Mouse (Mus musculus) MEL-GATA-1-ER (cell line): ENCODE measurements around the gene Rps6kc1.
"Not testable (repeated sequence)": the region's sequence is repeated elsewhere in the genome, so short reads cannot be mapped to it uniquely, and the experiment has no call there.

Experiments used
- DNase-seq: peaks from one replicate; pipeline ENCODE4 v3.0.0-alpha.2; 2012; ENCODE audit warnings: low read depth; ENCODE audit errors: extremely low read depth

The Rps6kc1 gene

GRCm38 (mm10) chr1:190911415-190912123 is at the start of gene Rps6kc1:
Gene Rps6kc1 (minus strand): TSS chr1:190911770.
- peak; percentile 78 for DNase-seq

DNA sequence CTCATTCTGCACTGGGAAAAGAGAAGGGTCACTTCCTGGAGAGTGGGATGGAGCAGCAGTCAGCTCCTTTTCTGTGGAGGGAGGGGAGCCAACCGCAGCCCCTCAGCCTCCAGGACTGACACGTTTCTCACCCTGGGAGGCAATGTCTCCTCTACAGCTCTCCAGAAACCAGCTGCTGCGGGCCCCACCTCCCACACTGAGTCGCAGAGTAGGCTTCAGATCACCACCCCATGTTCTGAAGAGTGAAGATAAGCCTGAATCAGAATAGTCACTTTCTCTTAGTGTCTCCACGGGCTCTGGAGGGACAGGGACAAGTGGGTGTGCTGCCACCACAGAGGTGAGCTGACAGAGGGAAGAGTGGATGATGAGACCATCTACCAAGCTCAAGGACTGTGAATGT is 47.3 kb upstream of the Rps6kc1 start:
- no peak for DNase-seq

DNA sequence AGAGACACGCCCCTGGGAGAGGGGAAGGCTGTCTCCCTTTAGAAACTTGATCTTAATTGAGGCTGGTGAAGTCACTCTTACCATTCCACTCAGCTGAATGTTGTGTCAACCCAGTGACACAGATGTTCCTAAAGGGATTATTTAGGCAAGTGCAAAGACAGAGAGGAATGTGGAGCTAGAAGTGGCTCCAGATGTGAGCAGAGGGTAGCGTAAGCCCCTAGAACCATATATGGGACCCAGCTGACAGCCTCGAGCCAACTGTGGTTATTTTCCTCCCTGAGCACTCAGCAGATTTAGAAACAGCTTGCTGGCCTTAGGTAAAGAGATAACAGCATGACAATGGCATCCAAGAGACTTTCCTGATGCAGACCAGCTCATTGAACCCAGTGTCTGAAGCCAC is 41.4 kb upstream of the Rps6kc1 start:
- no peak for DNase-seq

DNA sequence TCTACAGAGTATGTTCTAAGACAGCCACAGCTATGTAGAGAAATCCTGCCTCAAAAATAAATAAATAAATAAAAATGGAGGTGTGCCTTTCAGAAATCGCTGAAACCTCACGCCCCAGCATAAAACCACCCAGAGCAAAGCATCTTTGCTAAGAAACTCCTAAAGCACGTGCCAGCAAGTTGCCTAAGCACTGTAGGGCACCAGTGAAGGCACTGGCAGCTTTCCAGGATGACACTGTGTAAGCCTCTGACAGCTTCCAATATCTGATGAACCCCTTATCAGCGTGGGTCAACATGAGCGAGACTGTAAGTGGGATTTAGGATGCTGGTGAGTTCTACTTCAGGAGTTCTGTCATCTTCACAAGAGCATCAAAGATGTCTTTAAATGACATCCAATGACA is 39.4 kb upstream of the Rps6kc1 start:
- no peak for DNase-seq

GRCm38 (mm10) chr1:190948846-190949245 is 37.3 kb upstream of the Rps6kc1 start:
- DNase-seq = no peak

DNA sequence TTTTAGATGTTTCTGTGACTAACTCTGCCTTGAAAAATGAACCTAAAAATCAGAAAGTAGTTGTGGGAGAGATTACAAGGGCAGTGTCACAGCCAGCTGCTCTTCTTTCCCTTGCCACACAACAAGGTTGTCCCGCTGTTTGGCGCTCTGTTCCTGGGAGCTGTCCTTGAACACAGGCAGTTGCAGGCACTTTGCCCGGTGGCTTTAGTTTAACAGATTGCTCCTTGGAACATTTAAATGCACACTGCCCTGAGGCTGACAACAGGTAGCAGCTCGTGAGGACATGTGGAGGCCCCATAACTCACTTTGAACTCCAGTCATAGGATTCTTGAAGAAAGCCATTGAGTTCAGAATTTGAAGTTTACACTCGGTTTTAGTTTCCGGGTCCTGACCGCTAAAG is 36.9 kb upstream of the Rps6kc1 start:
- DNase-seq = no peak

DNA sequence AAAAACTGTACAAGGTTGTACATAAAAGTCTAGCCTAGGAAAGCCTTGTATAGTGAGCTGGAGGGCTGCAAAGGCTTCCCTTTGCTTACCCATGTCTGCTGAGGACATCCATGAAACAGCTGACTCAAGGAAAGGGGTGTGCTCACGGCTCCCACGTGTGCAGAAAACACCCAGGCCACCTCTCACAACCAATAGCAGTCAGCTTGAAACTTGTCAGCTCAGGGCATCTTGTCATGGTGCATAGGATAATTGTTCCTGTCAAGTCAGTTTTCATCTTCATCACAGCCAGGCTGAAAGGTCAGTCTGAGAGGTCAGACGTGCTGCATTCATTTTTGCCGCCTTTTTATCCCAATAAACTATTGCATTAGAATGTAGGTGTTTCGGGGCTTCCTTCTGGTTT is 36.4 kb upstream of the Rps6kc1 start:
- no peak for DNase-seq

- peak; percentile 31 for DNase-seq
These were observed 32.7 kb upstream of the Rps6kc1 start for GRCm38 (mm10) chr1:190944109-190944760.

DNA sequence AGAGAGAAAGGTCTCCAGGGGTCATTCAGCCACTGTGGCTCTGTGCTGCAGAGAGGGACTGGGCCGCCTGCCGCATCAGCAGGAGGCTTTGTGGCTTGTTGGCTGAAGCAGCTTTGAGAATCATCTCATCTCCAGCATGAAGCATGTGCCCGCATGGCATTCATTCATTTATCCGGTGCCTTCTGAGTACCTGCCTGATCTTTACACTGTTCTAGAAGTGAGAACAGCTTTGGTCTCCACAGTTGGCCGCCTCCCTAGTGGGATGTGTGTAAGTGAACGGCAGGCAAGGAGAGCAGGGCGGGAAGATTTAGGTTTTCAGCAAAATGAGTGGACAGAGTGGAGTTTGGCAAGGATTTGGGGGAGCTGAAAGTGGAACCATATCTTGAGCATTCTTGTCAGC is 28.2 kb upstream of the Rps6kc1 start:
- no peak for DNase-seq

GRCm38 (mm10) chr1:190930181-190930580 is 18.6 kb upstream of the Rps6kc1 start:
- DNase-seq = no peak

DNA sequence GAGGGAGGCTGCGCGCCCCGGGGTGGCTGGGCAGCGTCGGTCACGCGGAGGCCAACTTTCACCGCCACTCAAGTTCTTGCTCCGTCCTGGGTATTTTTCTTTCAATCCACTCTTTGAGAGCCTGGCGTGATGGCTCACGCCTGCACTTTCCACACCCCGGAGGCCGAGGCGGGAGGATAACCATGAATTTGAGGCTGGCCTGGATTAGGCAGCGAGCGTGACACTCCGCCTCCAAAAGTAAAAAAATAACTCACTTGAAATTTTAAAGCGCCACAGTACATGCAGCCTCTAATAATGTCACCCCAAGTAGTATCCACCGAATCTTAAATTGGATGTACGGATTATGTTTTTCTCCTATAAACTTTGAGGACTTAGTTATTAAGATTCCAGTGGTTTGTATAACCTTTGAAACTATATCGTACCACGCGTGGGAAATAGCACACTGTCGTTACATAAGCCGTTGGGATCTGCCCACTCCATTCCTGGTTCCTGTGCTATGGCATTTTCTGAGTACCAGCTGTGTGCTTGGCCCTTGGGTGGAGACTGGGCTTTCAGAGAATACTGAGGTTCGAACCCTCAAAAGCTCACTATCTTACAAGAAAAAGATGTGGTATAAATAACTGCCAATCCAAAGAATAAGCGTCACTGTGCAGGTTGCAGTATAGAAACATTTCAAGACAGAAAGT is 17.6 kb upstream of the Rps6kc1 start:
- no peak for DNase-seq

DNA sequence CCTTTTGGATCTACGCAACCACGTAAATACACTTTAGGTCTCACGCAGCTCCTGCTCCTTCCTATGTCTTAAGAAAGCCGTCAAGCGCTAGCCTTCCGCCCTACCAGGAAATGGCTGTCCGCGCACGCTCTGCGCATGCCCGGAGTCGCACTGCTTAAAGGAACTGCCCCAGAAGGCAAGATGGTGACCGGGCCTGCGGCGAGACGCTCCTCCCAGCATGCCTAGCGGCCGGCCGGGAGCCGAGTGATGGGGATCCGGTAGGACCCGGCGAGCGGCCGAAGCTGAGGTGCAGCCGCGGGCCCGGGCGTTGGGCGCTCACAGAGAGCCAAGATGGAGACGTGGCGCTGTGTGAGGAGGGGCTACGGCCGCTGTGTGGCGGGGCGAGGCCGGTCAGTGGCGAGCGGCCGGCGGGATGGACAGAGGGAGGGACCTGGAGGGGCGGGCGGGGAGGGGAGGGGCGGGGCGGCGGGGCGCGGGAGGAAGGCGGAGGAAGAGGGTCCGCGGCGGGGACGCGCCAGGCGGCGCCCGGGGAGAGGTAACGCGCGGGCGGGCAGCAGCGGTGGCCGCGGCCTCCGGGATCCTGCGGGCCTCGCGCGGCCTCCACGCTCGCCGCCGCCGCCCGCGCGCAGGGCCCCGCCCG is 16.9 kb upstream of the Rps6kc1 start:
- peak; percentile 98 for DNase-seq

GRCm38 (mm10) chr1:190927751-190928369 is 16.3 kb upstream of the Rps6kc1 start:
- no peak for DNase-seq

- no peak for DNase-seq
These were observed 15.7 kb upstream of the Rps6kc1 start for GRCm38 (mm10) chr1:190927311-190927710.

DNA sequence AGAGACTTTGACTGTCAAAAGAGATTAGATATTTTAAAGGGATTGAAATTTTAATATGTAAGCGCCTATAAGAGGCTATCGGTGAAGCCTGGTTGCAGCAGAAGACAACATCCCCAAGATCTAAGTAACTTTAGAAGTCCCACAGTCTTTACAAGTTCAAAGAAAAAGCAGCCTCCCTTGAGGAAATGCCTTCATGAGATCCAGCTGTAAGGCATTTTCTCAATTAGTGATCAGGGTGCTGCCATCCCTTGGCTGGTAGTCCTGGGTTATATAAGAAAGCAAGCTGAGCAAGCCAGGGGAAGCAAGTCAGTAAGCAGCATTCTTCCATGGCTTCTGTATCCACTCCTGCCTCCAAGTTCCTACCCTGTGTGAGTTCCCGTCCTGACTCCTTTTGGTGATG is 13.2 kb upstream of the Rps6kc1 start, which contains the start of gene Angel2:
TSS of gene Angel2 (plus strand) at position 301 of the 400 bp plus-strand sequence.
- DNase-seq = not testable (repeated sequence)

- DNase-seq = no peak
These were observed 8.3 kb upstream of the Rps6kc1 start for GRCm38 (mm10) chr1:190919725-190920469.

GRCm38 (mm10) chr1:190918938-190919337 is 7.4 kb upstream of the Rps6kc1 start:
- no peak for DNase-seq

DNA sequence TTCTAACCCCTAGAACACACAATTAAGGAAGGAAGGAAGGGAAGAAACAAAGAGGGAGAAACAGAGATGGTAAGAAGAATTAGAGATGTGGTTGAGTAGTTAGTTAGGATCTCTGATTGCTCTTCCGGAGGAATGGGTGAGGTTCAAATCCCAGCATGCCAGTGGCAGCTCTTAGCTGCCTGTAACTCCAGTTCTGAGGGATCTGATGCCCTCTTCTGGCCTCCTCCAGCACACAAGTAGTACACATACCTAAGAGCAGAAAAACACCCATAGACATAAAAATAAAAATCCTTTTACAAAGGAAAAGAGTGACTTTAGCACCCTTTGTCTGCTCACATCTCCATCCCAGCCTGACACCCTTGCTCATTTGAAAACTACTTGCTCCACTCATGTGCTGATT is 1.1 kb upstream of the Rps6kc1 start:
- no peak for DNase-seq

DNA sequence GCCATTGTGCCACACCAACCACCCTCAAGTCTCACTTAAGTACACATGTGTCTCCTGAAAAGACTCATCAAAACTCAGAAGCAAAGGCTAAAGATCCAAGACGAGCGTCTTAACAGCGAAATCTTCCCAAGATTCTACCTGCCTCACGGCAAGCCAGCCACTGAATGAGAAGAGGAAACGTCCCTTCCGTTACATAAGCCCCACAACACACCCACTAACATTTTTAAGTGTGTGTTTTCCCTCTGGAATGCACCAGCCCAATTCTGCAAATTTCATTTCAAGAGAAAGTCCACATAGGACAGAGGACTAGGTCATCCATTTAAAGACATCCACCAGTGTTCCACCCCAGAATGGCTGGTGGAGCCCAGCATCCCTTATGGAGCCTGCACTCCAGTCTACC is 734 bp downstream of the Rps6kc1 start:
- DNase-seq = no peak

GRCm38 (mm10) chr1:190904714-190905113 is 6.9 kb downstream of the Rps6kc1 start:
- no peak for DNase-seq

DNA sequence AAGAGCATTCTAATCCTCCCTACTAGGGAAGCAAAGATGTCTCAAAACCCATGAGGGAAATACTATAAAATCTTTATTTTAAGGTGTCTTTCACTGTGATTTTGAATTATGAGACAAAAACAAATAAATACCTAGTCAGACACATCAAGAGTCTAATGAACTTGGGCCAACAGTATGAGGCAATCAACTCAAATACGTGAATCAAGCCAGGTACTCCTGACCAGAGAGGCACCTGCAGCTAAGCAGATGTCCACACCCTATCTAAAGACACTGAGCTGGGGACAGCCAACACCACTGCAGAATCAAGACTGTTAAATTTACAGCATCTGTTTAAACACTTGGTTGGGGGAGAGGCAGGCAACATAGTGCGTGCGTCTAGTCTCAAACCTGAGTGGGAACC is 7.4 kb downstream of the Rps6kc1 start:
- DNase-seq = no peak
